Mouse (Mus musculus) inflammation-experienced regulatory T-cells (primary cell): ENCODE data around the gene Copb1. TPM values are rescaled to one million over a fixed set of nuclear protein-coding genes. Genes with fewer than 3 reads are reported as not detected.

Experiments used
- polyA plus RNA-seq, 2 experiments: library from polyadenylated mRNA; unstranded; fragments of 100-300 nt; shearing (Covaris generic); gene quantifications; one replicate each; pipeline ENCODE4 v1.2.1; 2017

The Copb1 gene
- 100 to 1,000 TPM; 111 to 121 TPM for polyA plus RNA-seq

DNA sequence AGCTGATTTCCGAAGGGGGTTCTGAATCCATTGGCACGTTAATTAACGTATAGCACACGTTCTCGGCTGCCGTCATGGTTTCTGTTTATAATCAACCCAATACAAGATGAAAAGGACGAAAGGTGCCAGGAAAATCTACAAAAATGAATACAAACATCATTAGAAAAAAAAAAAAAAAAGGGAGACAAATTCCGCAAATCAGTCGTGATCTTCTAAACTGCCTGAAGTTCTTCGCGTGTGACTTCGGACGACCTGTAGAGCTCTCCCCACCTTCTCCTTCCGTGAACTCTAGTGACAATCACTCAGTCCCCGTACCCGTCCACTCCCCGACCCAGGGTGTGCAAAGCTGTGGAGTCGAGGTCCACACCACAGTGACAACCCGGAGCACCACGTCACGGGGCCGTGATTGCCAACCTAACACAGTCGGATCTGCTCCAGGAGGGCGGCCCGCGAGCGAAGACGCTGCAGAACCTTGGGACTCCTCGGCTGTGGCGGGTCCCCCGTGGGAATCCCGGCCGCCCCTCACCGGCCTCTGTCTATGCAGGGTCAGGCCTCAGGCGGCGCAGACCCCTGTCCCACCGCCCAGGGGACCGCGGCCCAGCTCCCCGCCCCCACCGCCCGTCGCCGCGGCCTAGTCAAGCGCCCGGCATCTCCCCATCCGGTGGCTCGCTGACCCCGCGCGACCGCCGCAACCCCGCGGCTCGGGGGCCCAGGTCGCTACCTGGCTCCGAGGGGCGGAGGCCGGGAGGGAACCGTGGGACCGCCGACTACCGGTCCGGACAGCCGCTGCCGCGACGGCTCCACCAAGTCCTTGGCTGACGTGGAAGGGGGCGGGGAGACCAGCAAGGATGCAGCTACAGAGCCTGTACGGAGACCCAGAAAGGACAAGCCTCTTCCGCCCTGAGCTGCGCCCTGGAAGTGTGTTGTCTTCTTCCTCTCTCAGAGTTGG is at the start of gene Copb1:
TSS of gene Copb1 (minus strand) at position 827 of the 949 bp plus-strand sequence.

DNA sequence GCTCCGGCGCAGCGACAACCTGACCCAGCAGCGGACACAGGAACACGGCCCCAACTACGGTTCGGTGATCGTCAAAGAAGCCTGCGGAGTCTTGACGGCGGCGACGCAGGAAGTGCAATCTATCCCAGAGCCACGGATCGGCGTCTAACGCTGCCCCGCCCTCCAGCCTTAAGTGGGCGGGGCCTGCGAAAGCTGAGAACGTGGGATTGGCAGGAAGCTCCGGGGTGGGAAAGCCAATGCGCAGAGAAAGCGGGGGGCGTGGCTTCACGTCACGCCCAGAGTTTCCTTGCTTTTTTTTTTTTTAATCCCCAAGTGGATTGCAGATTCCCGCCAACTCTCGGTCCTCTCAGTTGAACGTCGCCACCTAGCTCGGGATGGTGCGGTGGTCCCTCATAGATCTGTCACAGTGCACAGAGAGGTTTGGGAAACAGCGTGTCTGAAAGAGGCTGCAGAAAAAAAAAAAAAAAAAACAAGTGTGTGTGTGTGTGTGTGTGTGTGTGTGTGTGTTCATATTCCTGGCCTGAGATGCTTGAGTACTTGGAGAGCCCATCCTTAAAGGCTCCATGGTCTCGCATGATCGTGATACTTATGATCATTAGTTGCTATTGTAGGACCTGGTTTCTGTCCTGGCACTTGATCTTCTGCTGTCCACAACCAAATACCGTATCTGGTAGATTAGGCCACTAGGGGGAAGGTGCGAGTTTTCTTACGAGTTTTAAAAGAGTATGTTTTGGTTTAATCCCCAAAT is 21.7 kb upstream of the Copb1 start, which contains the start of gene Psma1:
TSS of gene Psma1 (minus strand) at position 114 of the 748 bp plus-strand sequence.

Other genes with a start within 250 kb of the Copb1 start
- gene Rras2, start 136.9 kb downstream of the Copb1 start, polyA plus RNA-seq: 10 to 100 TPM; 30.5 to 43.8 TPM
- gene Psma1, start 21.4 kb upstream of the Copb1 start, polyA plus RNA-seq: 100 to 1,000 TPM; 240 to 259 TPM
- gene Pde3b, start 160.6 kb upstream of the Copb1 start, polyA plus RNA-seq: 10 to 100 TPM in 1 of 2 experiments, 1 to 10 TPM in 1; 2.7 to 25.6 TPM